Mouse (Mus musculus): ENCODE data around the gene Foxo3. TPM values are rescaled to one million over a fixed set of nuclear protein-coding genes. Genes with fewer than 3 reads are reported as not detected.
A peak's percentile ranks its signal among the peaks of the same experiment; 100 is the strongest.

Foxo3 gene
- polyA plus RNA-seq, 1 experiment from 2014 or later, result 8.0 TPM

GRCm38 (mm10) chr10:42307980-42308686, 31.6 kb upstream of the Foxo3 start:
- no peaks in the 10 kb centered on the region for H3K36me3 ChIP-seq (ENCODE audit: control insufficient read depth, insufficient read depth, low read length)
- DNase-seq (ENCODE audit: low spot score), result peak; percentile 67
- H3K9me3 ChIP-seq (ENCODE audit: control insufficient read depth, low read length), result no peaks in the 10 kb centered on the region
- 10% methylated on average over 20 of the region's 20 CpGs for WGBS
- no peaks in the 10 kb centered on the region for H3K4me1 ChIP-seq (replicated peaks; ENCODE audit: control insufficient read depth, insufficient read depth)
- no peaks in the 10 kb centered on the region for H3K27me3 ChIP-seq (ENCODE audit: control insufficient read depth, insufficient read depth, low read length)
- ATAC-seq (ENCODE audit: low FRiP score, low TSS enrichment), result peak; percentile 47; the same call in 1 of the 2 replicates
- no peak overlapping the region for H3K27ac ChIP-seq (replicated peaks)
- peak overlapping the region; percentile 24 for H3K4me3 ChIP-seq (ENCODE audit: low read depth, low read length)
- no peak overlapping the region for H3K9ac ChIP-seq (ENCODE audit: low read length)
- H3K4me2 ChIP-seq (replicated peaks; ENCODE audit: low read depth), result peak overlapping the region; percentile 57
- TF ChIP-seq EP300 (optimal IDR thresholded peaks at IDR 0.05), result no peak
- TF ChIP-seq CTCF (IDR thresholded peaks at IDR 0.05; ENCODE audit: low read depth), result peak; percentile 91

- no peak overlapping the region for H3K27ac ChIP-seq (replicated peaks)
- no peak overlapping the region for H3K4me2 ChIP-seq (replicated peaks; ENCODE audit: low read depth)
- H3K4me1 ChIP-seq (replicated peaks; ENCODE audit: control insufficient read depth, insufficient read depth), result no peaks in the 10 kb centered on the region
- no peak overlapping the region for H3K9ac ChIP-seq (ENCODE audit: low read length)
- H3K9me3 ChIP-seq (ENCODE audit: control insufficient read depth, low read length), result no peaks in the 10 kb centered on the region
- TF ChIP-seq EP300 (optimal IDR thresholded peaks at IDR 0.05) (no peak), CTCF (IDR thresholded peaks at IDR 0.05; ENCODE audit: low read depth) (no peak)
- no peaks in the 10 kb centered on the region for H3K27me3 ChIP-seq (ENCODE audit: control insufficient read depth, insufficient read depth, low read length)
- H3K36me3 ChIP-seq (ENCODE audit: control insufficient read depth, insufficient read depth, low read length), result no peaks in the 10 kb centered on the region
- DNase-seq (ENCODE audit: low spot score) (no peak), ATAC-seq (ENCODE audit: low FRiP score, low TSS enrichment) (no peak)
- no peak overlapping the region for H3K4me3 ChIP-seq (ENCODE audit: low read depth, low read length)
- WGBS, result 84% methylated on average over 8 of the region's 8 CpGs
Measured at GRCm38 (mm10) chr10:42306422-42306821, 29.9 kb upstream of the Foxo3 start.

DNA sequence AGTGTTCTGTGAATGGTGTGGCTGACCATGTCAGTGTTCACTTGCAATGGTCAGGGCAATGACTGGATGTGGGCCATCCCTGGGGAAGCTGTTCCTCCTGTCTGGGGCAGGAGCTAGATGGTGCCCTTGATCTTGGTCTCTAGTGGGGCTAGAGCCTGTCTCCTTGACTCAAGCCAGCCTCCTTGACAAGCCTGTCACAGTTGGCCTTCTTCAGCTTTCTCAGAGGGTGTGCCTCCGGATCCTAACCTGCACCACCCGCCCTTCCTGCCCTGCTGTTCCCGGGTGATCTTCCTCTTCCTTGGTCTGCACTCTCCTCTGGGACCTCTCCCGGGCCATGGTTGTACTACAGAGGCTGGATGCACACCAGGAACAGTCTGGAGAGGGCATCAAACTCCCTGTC, 24.2 kb upstream of the Foxo3 start:
- DNase-seq (ENCODE audit: low spot score) (no peak), ATAC-seq (ENCODE audit: low FRiP score, low TSS enrichment) (no peak)
- Histone ChIP-seq H3K27ac (replicated peaks) (no peak overlapping the region), H3K9me3 (ENCODE audit: control insufficient read depth, low read length) (no peaks in the 10 kb centered on the region), H3K36me3 (ENCODE audit: control insufficient read depth, insufficient read depth, low read length) (no peaks in the 10 kb centered on the region), H3K4me3 (ENCODE audit: low read depth, low read length) (no peak overlapping the region), H3K9ac (ENCODE audit: low read length) (no peak overlapping the region), H3K4me2 (replicated peaks; ENCODE audit: low read depth) (no peak overlapping the region), H3K4me1 (replicated peaks; ENCODE audit: control insufficient read depth, insufficient read depth) (no peaks in the 10 kb centered on the region), H3K27me3 (ENCODE audit: control insufficient read depth, insufficient read depth, low read length) (no peaks in the 10 kb centered on the region)
- TF ChIP-seq EP300 (optimal IDR thresholded peaks at IDR 0.05) (no peak), CTCF (IDR thresholded peaks at IDR 0.05; ENCODE audit: low read depth) (no peak)
- WGBS, result 56% methylated on average over 4 of the region's 4 CpGs

GRCm38 (mm10) chr10:42299967-42300366, 23.4 kb upstream of the Foxo3 start:
- no peak for TF ChIP-seq CTCF (IDR thresholded peaks at IDR 0.05; ENCODE audit: low read depth)
- no peak for ATAC-seq (ENCODE audit: low FRiP score, low TSS enrichment)
- no peaks in the 10 kb centered on the region for H3K4me1 ChIP-seq (replicated peaks; ENCODE audit: control insufficient read depth, insufficient read depth)
- no peak overlapping the region for H3K9ac ChIP-seq (ENCODE audit: low read length)
- H3K4me2 ChIP-seq (replicated peaks; ENCODE audit: low read depth), result no peak overlapping the region
- no peak for DNase-seq (ENCODE audit: low spot score)
- no peak overlapping the region for H3K27ac ChIP-seq (replicated peaks)
- no peaks in the 10 kb centered on the region for H3K9me3 ChIP-seq (ENCODE audit: control insufficient read depth, low read length)
- WGBS, result 40% methylated on average over 7 of the region's 7 CpGs
- no peaks in the 10 kb centered on the region for H3K36me3 ChIP-seq (ENCODE audit: control insufficient read depth, insufficient read depth, low read length)
- no peaks in the 10 kb centered on the region for H3K27me3 ChIP-seq (ENCODE audit: control insufficient read depth, insufficient read depth, low read length)
- H3K4me3 ChIP-seq (ENCODE audit: low read depth, low read length), result no peak overlapping the region

DNA sequence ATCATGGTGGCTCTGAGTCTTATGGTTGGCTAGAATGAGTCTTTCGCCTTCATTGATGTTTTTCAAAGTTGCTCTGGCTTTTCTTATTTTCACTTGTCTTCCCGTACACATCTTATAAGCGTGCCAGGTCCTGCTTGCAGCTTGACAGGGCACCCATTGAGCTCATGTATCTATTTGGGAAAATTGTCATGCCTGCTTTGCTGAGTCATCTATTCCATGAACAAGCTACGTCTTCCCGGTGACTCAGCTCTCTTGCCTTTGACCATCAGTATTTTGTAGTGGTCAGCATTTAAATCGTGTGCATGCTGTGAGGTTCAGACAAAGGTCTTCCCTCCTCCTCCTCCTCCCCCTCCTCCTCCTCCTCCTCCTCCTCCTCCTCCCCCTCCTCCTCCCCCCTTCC, 22.9 kb upstream of the Foxo3 start:
- TF ChIP-seq CTCF (IDR thresholded peaks at IDR 0.05; ENCODE audit: low read depth) (no peak), EP300 (optimal IDR thresholded peaks at IDR 0.05) (no peak)
- Histone ChIP-seq H3K9me3 (ENCODE audit: control insufficient read depth, low read length) (no peaks in the 10 kb centered on the region), H3K4me2 (replicated peaks; ENCODE audit: low read depth) (no peak overlapping the region), H3K4me1 (replicated peaks; ENCODE audit: control insufficient read depth, insufficient read depth) (no peaks in the 10 kb centered on the region), H3K36me3 (ENCODE audit: control insufficient read depth, insufficient read depth, low read length) (no peaks in the 10 kb centered on the region), H3K9ac (ENCODE audit: low read length) (no peak overlapping the region), H3K4me3 (ENCODE audit: low read depth, low read length) (no peak overlapping the region), H3K27ac (replicated peaks) (no peak overlapping the region), H3K27me3 (ENCODE audit: control insufficient read depth, insufficient read depth, low read length) (no peaks in the 10 kb centered on the region)
- ATAC-seq (ENCODE audit: low FRiP score, low TSS enrichment), result no peak
- WGBS, result 70% methylated on average over 6 of the region's 6 CpGs
- no peak for DNase-seq (ENCODE audit: low spot score)

GRCm38 (mm10) chr10:42297954-42298353, 21.4 kb upstream of the Foxo3 start:
- H3K36me3 ChIP-seq (ENCODE audit: control insufficient read depth, insufficient read depth, low read length), result no peaks in the 10 kb centered on the region
- H3K4me3 ChIP-seq (ENCODE audit: low read depth, low read length), result no peak overlapping the region
- H3K27ac ChIP-seq (replicated peaks), result no peak overlapping the region
- no peaks in the 10 kb centered on the region for H3K9me3 ChIP-seq (ENCODE audit: control insufficient read depth, low read length)
- DNase-seq (ENCODE audit: low spot score), result no peak
- TF ChIP-seq CTCF (IDR thresholded peaks at IDR 0.05; ENCODE audit: low read depth), result peak; percentile 64
- TF ChIP-seq EP300 (optimal IDR thresholded peaks at IDR 0.05), result no peak
- H3K4me2 ChIP-seq (replicated peaks; ENCODE audit: low read depth), result no peak overlapping the region
- no peak overlapping the region for H3K9ac ChIP-seq (ENCODE audit: low read length)
- WGBS, result 88% methylated on average over 1 of the region's 1 CpGs
- no peaks in the 10 kb centered on the region for H3K27me3 ChIP-seq (ENCODE audit: control insufficient read depth, insufficient read depth, low read length)
- no peaks in the 10 kb centered on the region for H3K4me1 ChIP-seq (replicated peaks; ENCODE audit: control insufficient read depth, insufficient read depth)
- no peak for ATAC-seq (ENCODE audit: low FRiP score, low TSS enrichment)

All from stomach, postnatal 0 days (tissue).